Mouse (Mus musculus) embryonic facial prominence, embryonic 12.5 days (tissue): ENCODE measurements around the gene Tpst2. TPM values are rescaled to one million over a fixed set of nuclear protein-coding genes. Genes with fewer than 3 reads are reported as not detected.

Experiments used
- ATAC-seq: fragments of 200-750 bp; cut with Nextera tagmentation; 2 replicates; pipeline ENCODE4 v1.8.0; 2017; ENCODE audit not compliant: insufficient number of reproducible peaks, insufficient read depth, low FRiP score, low TSS enrichment
- H3K27ac ChIP-seq: fragments of 300-500 bp; sonication (generic); 2 replicates; pipeline ENCODE4 v1.5.1; 2016; ENCODE audit warnings: mild to moderate bottlenecking
- H3K27me3 ChIP-seq: fragments of 300-500 bp; sonication (generic); 2 replicates; pipeline ENCODE4 v1.6.1; 2016; ENCODE audit warnings: mild to moderate bottlenecking, moderate library complexity
- H3K36me3 ChIP-seq: fragments of 300-500 bp; sonication (generic); 2 replicates; pipeline ENCODE4 v1.6.1; 2016; ENCODE audit warnings: mild to moderate bottlenecking
- H3K4me1 ChIP-seq: fragments of 300-500 bp; sonication (generic); 2 replicates; pipeline ENCODE4 v1.6.1; 2016
- H3K4me2 ChIP-seq: fragments of 300-500 bp; sonication (generic); replicated peaks from 2 replicates; pipeline ENCODE4 v1.6.1; 2016; ENCODE audit warnings: mild to moderate bottlenecking, moderate library complexity
- H3K4me3 ChIP-seq: fragments of 300-500 bp; sonication (generic); 2 replicates; pipeline ENCODE4 v1.5.1; 2016; ENCODE audit warnings: mild to moderate bottlenecking
- H3K9ac ChIP-seq: fragments of 300-500 bp; sonication (generic); 2 replicates; pipeline ENCODE4 v1.6.1; 2016; ENCODE audit warnings: mild to moderate bottlenecking, moderate library complexity
- H3K9me3 ChIP-seq: fragments of 300-500 bp; sonication (generic); 2 replicates; pipeline ENCODE4 v1.6.1; 2016; ENCODE audit warnings: mild to moderate bottlenecking, moderate library complexity
- WGBS: fragments of 180-500 bp; shearing (Covaris S2); methylation state at CpG from one replicate; pipeline ENCODE4 v1.1.7; 2016; 5-methylcytosine and 5-hydroxymethylcytosine counted together
- polyA plus RNA-seq: library from polyadenylated mRNA; unstranded; fragments of >200 nt; fragmentation: Nextera tagmentation; extraction: Ambion mirVana; gene quantifications from 2 replicates; pipeline ENCODE4 v1.2.1, GENCODE M21; 2016

The Tpst2 gene
- polyA plus RNA-seq, 1 experiment from 2014 or later, result 36.4 TPM

- Histone ChIP-seq H3K4me3 (no peak overlapping the region), H3K36me3 (no peaks in the 10 kb centered on the region), H3K4me1 (peaks cover 18% of the 10 kb centered on the region), H3K9me3 (no peaks in the 10 kb centered on the region), H3K27me3 (no peaks in the 10 kb centered on the region), H3K27ac (no peak overlapping the region), H3K9ac (no peak overlapping the region), H3K4me2 (no peak overlapping the region)
- WGBS, result 76% methylated on average over 7 of the region's 7 CpGs
- ATAC-seq, result no peak
Measured at GRCm38 (mm10) chr5:112284203-112284582, 7.7 kb downstream of the Tpst2 start.

DNA sequence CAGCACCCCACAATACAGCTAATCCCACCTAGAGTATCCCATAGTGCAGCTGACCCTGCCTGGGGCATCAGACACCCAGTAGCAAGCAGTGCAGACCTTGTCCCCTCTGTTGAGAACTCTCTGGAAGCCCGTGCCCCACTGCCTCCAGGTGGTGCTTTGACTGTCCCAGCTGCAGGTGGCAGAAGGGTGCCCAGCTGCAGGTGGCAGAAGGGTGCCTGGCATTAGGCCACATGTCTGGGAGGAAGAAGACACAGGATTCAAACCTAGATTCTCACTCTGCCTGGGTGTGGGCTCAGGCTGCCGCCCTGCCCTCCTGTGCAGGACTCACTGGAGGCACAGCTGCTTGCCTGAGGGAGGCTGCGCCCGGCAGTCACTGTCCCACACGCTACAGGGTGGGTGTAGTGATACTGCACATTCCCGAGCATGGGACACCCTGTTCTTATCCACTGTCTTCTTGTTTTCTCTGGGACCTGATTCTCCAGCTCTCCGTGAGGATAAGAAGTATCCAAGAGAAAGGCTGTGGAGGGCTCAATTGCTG lies 9.1 kb downstream of the Tpst2 start:
- 91% methylated on average over 7 of the region's 7 CpGs for WGBS
- H3K4me2 ChIP-seq, result no peak overlapping the region
- ATAC-seq, result no peak
- H3K9ac ChIP-seq, result no peak overlapping the region
- no peaks in the 10 kb centered on the region for H3K36me3 ChIP-seq
- no peak overlapping the region for H3K4me3 ChIP-seq
- H3K27ac ChIP-seq, result no peak overlapping the region
- H3K9me3 ChIP-seq, result no peaks in the 10 kb centered on the region
- 0 out of 2 replicates have a peak, but pooled peaks cover 8% of the 10 kb centered on the region for H3K4me1 ChIP-seq
- no peaks in the 10 kb centered on the region for H3K27me3 ChIP-seq

- Histone ChIP-seq H3K4me3 (no peak overlapping the region), H3K4me2 (no peak overlapping the region), H3K9ac (no peak overlapping the region), H3K27ac (no peak overlapping the region), H3K27me3 (no peaks in the 10 kb centered on the region), H3K4me1 (0 out of 2 replicates have a peak, but pooled peaks cover 8% of the 10 kb centered on the region), H3K36me3 (no peaks in the 10 kb centered on the region), H3K9me3 (no peaks in the 10 kb centered on the region)
- WGBS, result 97% methylated on average over 2 of the region's 2 CpGs
- ATAC-seq, result no peak
Measured at GRCm38 (mm10) chr5:112286608-112286983, 10.1 kb downstream of the Tpst2 start.

DNA sequence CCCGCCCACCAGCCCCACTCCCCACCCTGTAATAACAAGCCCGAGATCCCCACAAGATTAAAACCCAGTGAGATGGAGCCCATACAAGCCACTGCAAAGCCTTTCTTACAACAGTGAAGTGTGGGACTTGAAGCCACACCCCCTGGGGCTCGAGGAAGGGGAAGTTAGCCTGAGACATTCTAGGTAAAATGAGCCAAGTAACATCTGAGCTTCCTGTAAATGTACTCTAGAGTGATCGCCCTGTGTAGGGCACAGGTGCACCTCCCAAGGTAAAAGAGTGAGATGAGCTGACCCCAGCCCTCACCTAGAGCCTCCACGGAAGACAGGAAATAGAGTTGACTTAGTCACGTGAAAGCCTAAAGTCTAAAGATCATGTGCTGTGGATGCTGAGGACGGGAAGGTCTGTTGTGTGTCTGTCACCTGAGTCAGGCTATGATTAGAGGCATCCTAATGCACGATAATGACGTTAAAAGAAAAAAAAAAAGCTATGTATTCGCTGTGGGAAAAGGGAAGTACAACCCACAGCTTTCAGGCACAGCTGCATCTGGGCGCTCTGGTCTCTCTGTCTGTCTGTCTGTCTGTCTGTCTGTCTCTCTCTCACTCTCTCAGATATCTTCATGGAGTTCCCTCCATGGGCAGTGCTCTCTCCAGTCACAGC lies 10.6 kb downstream of the Tpst2 start:
- H3K9ac ChIP-seq, result no peak overlapping the region
- H3K4me3 ChIP-seq, result no peak overlapping the region
- WGBS, result 70% methylated on average over 11 of the region's 11 CpGs
- H3K36me3 ChIP-seq, result no peaks in the 10 kb centered on the region
- H3K4me1 ChIP-seq, result 0 out of 2 replicates have a peak, but pooled peaks cover 8% of the 10 kb centered on the region
- H3K4me2 ChIP-seq, result no peak overlapping the region
- no peak for ATAC-seq
- no peak overlapping the region for H3K27ac ChIP-seq
- H3K27me3 ChIP-seq, result no peaks in the 10 kb centered on the region
- no peaks in the 10 kb centered on the region for H3K9me3 ChIP-seq

GRCm38 (mm10) chr5:112287652-112288051 lies 11.2 kb downstream of the Tpst2 start:
- WGBS, result 92% methylated on average over 2 of the region's 2 CpGs
- Histone ChIP-seq H3K27ac (no peak overlapping the region), H3K4me2 (no peak overlapping the region), H3K27me3 (no peaks in the 10 kb centered on the region), H3K4me1 (0 out of 2 replicates have a peak, but pooled peaks cover 8% of the 10 kb centered on the region), H3K4me3 (no peak overlapping the region), H3K9ac (no peak overlapping the region), H3K9me3 (no peaks in the 10 kb centered on the region), H3K36me3 (no peaks in the 10 kb centered on the region)
- no peak for ATAC-seq

GRCm38 (mm10) chr5:112288193-112289141 lies 12.0 kb downstream of the Tpst2 start:
- H3K27me3 ChIP-seq, result no peaks in the 10 kb centered on the region
- 79% methylated on average over 9 of the region's 9 CpGs for WGBS

GRCm38 (mm10) chr5:112289236-112289635 lies 12.7 kb downstream of the Tpst2 start:
- H3K9me3 ChIP-seq, result no peaks in the 10 kb centered on the region
- no peak overlapping the region for H3K4me2 ChIP-seq
- no peak overlapping the region for H3K4me3 ChIP-seq
- 71% methylated on average over 5 of the region's 8 CpGs for WGBS
- H3K4me1 ChIP-seq, result 0 out of 2 replicates have a peak, but pooled peaks cover 2% of the 10 kb centered on the region
- ATAC-seq, result no peak
- no peaks in the 10 kb centered on the region for H3K36me3 ChIP-seq
- no peak overlapping the region for H3K9ac ChIP-seq
- no peak overlapping the region for H3K27ac ChIP-seq
- H3K27me3 ChIP-seq, result no peaks in the 10 kb centered on the region

More at GRCm38 (mm10) chr5:112288193-112289141, 12.0 kb downstream of the Tpst2 start:
- Histone ChIP-seq H3K4me3 (no peak overlapping the region), H3K36me3 (no peaks in the 10 kb centered on the region), H3K27ac (no peak overlapping the region), H3K9me3 (no peaks in the 10 kb centered on the region), H3K4me2 (no peak overlapping the region), H3K4me1 (0 out of 2 replicates have a peak, but pooled peaks cover 8% of the 10 kb centered on the region), H3K9ac (no peak overlapping the region)
- no peak for ATAC-seq

- 87% methylated on average over 16 of the region's 16 CpGs for WGBS
- Histone ChIP-seq H3K9me3 (no peaks in the 10 kb centered on the region), H3K4me3 (no peak overlapping the region), H3K27ac (no peak overlapping the region), H3K4me2 (no peak overlapping the region), H3K27me3 (no peaks in the 10 kb centered on the region), H3K4me1 (0 out of 2 replicates have a peak, but pooled peaks cover 5% of the 10 kb centered on the region), H3K9ac (no peak overlapping the region), H3K36me3 (no peaks in the 10 kb centered on the region)
- no peak for ATAC-seq
Measured at GRCm38 (mm10) chr5:112289819-112290535, 13.5 kb downstream of the Tpst2 start.

DNA sequence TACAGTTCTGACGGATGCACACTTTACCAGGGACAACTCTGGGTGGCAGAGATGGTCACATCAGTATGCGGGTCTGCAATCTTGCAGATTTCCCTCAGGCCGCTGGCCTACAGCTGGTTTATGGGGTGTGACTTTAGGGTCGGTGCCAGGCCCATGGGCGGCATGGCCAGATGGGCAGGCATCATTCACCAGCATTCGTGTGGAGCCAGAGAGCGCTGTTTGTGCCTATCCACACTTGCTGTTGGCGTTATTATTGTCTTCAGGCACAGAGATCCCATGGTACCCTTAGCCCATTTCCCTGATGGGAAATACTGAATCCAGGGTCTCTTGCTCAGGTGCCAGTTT lies 14.0 kb downstream of the Tpst2 start:
- peaks cover 10% of the 10 kb centered on the region; the same call in 1 of the 2 replicates for H3K4me1 ChIP-seq
- H3K4me2 ChIP-seq, result no peak overlapping the region
- ATAC-seq, result no peak
- H3K9me3 ChIP-seq, result no peaks in the 10 kb centered on the region
- WGBS, result 94% methylated on average over 8 of the region's 8 CpGs
- H3K4me3 ChIP-seq, result no peak overlapping the region
- H3K27ac ChIP-seq, result no peak overlapping the region
- H3K36me3 ChIP-seq, result no peaks in the 10 kb centered on the region
- H3K9ac ChIP-seq, result no peak overlapping the region
- H3K27me3 ChIP-seq, result no peaks in the 10 kb centered on the region

DNA sequence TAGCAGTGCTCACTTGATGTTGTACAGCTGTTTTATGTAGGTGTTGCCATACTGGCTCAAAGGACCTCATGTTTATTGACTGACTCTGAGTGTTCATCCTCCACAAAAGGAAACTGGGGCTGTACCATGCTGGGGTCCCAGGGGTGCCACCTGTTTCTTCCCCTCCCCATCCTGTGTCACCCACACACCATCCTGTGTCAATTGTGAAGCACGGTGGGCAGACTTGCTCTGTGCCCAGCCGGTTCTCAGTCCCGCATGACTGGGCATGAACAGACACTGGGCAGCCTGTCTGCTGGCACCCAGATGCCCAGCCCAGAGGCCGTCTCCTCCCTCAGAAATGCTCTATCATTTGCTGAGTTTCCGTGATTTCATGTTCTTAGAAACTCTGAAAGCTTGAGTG lies 15.4 kb downstream of the Tpst2 start:
- 84% methylated on average over 5 of the region's 5 CpGs for WGBS
- Histone ChIP-seq H3K9ac (no peak overlapping the region), H3K9me3 (no peaks in the 10 kb centered on the region), H3K27ac (no peak overlapping the region), H3K4me3 (no peak overlapping the region), H3K4me2 (no peak overlapping the region), H3K36me3 (no peaks in the 10 kb centered on the region), H3K4me1 (peaks cover 12% of the 10 kb centered on the region; the same call in 1 of the 2 replicates), H3K27me3 (no peaks in the 10 kb centered on the region)
- ATAC-seq, result no peak

DNA sequence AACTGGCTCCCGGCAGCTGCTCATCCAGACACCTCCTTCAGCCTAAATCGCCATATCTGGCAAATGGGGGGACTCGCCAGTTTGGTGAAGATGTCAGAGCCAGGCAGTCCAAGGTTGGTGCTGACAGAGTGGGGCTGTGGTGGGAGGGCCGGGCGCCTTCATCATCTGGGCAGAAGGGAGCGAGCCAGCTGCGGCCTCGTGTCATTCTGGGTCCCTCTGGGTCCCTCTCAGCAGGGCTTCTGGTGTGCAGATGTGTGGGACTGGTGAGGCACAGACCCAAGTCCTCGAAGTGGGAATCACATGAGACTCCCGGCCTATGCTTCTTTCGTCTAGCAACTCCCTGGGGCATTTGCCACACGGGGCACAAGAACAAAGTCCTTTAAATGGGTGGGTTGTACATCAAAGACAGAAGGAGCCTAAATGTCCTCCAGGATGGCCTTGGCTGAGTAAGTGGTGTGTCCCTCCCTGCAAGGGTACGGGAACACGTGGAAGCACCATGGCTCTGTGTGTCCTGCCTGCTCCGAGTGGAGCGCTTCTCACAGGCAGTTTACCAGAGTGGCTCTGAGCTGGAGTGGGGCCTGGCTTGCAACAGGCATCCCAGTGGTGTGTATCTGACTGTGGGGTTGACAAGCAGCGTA lies 16.0 kb downstream of the Tpst2 start:
- Histone ChIP-seq H3K9ac (no peak overlapping the region), H3K27me3 (no peaks in the 10 kb centered on the region), H3K36me3 (no peaks in the 10 kb centered on the region), H3K9me3 (no peaks in the 10 kb centered on the region), H3K27ac (no peak overlapping the region), H3K4me2 (no peak overlapping the region), H3K4me1 (peaks cover 12% of the 10 kb centered on the region; the same call in 1 of the 2 replicates), H3K4me3 (no peak overlapping the region)
- ATAC-seq, result no peak
- 75% methylated on average over 17 of the region's 17 CpGs for WGBS
